Mouse (Mus musculus): ENCODE measurements at regions not wholly inside any gene's neighbourhood (a gene's known extent, or its start where the extent isn't known, plus 50 kb on each side); places are given as distances from the start of the nearest gene placed in this dataset.

DNA sequence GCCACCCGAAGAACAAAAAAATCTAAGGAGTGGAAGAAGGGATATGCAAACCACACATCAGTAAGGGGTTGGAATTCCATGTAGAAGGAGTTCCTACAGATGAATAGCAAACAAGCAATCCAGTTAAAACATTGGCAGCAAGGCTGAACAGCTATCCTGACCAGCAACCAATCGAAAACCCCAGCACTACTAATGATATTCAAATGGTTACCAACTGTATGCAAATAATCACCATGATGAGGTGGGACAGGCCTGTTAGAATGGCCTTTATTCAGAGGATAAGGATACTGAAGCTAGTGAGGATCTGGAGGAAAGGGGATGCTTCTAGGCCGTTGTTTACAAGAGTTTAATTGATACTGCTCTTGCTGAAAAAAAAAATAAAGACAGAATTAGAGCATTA is 166.0 kb upstream of the Grik3 start:
- Histone ChIP-seq H3K4me3 (no peak overlapping the region), H3K27me3 (no peaks in the 10 kb centered on the region), H3K36me3 (no peaks in the 10 kb centered on the region), H3K4me2 (replicated peaks) (no peak overlapping the region), H3K27ac (replicated peaks) (no peak overlapping the region), H3K9me3 (no peaks in the 10 kb centered on the region), H3K9ac (replicated peaks) (no peak overlapping the region), H3K4me1 (peaks cover 4% of the 10 kb centered on the region; the same call in 1 of the 2 replicates)
- WGBS: 69% methylated on average over 3 of the region's 3 CpGs
- ATAC-seq (ENCODE audit: low FRiP score, low read depth): no peak

DNA sequence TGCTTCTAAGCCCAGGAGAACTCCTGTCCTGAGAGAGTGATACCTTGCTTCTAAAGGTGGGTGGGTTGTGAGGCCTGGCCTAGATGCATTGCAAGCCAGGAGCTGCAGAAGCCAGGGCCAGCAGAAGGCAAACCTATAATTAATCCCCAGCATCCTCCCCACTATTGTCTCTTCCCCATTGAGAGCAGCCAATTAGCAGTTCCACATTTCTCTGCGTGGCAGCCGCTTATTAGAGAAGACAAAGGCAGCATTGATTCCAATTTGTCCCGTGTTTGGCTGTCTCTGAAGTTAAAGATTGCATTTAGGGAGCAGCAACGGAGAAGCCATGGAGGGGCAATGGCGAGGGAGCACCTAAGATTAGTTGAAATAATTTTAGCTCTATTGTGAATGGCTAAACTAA is 171.2 kb upstream of the Grik3 start:
- H3K36me3 ChIP-seq: no peaks in the 10 kb centered on the region
- no peak overlapping the region for H3K4me3 ChIP-seq
- no peak overlapping the region for H3K9ac ChIP-seq (replicated peaks)
- ATAC-seq (ENCODE audit: low FRiP score, low read depth): no peak
- H3K9me3 ChIP-seq: no peaks in the 10 kb centered on the region
- peaks cover 23% of the 10 kb centered on the region for H3K27me3 ChIP-seq
- H3K27ac ChIP-seq (replicated peaks): no peak overlapping the region
- peaks cover 23% of the 10 kb centered on the region for H3K4me1 ChIP-seq
- WGBS: 44% methylated on average over 5 of the region's 5 CpGs
- no peak overlapping the region for H3K4me2 ChIP-seq (replicated peaks)

DNA sequence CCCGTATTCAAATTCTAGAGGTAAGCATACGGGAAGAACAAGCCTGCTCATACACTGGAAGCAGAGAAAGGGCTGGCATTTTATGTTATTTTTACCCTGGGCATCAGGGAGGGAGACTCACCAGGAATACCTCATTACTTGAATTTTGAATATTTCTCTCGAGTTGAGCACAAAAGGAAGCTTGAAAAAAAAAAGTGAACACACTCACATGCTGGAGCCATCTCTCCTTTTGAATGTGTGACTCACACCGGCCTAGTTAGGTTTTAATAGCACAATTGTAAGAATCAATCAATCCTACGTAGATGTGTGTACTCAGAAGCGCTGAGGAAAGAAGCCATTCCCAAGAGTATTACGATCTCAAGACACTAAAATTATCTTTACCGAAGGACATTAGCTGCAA is 172.2 kb upstream of the Grik3 start:
- no peaks in the 10 kb centered on the region for H3K36me3 ChIP-seq
- peaks cover 23% of the 10 kb centered on the region for H3K27me3 ChIP-seq
- H3K9me3 ChIP-seq: no peaks in the 10 kb centered on the region
- no peak overlapping the region for H3K4me3 ChIP-seq
- WGBS: 52% methylated on average over 8 of the region's 8 CpGs
- H3K27ac ChIP-seq (replicated peaks): no peak overlapping the region
- H3K9ac ChIP-seq (replicated peaks): no peak overlapping the region
- H3K4me1 ChIP-seq: peaks cover 28% of the 10 kb centered on the region
- H3K4me2 ChIP-seq (replicated peaks): no peak overlapping the region
- no peak for ATAC-seq (ENCODE audit: low FRiP score, low read depth)

DNA sequence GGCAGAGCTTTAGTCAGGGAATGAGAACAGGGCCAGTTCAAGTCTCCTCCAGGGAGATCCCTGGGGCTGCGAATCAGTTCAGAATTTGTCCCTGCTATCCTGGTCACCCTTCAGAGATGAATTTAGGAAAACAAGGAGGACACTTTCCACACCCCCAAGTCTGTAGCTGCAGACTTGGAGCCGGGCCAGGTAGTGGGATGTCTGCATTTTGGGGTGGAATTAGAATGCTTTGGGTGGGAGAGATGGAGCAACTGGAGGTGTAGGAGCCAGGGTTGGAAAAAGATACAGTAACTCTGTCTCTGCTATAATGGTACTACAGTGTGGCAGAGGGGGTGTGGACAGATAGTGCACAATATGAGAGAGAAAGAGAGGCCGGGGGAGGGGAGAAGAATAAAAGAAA is 173.6 kb upstream of the Grik3 start:
- peaks cover 23% of the 10 kb centered on the region for H3K27me3 ChIP-seq
- ATAC-seq (ENCODE audit: low FRiP score, low read depth): no peak
- H3K4me1 ChIP-seq: peaks cover 37% of the 10 kb centered on the region
- no peaks in the 10 kb centered on the region for H3K36me3 ChIP-seq
- no peak overlapping the region for H3K4me2 ChIP-seq (replicated peaks)
- H3K4me3 ChIP-seq: no peak overlapping the region
- no peak overlapping the region for H3K9ac ChIP-seq (replicated peaks)
- no peak overlapping the region for H3K27ac ChIP-seq (replicated peaks)
- WGBS: 79% methylated on average over 3 of the region's 3 CpGs
- no peaks in the 10 kb centered on the region for H3K9me3 ChIP-seq

DNA sequence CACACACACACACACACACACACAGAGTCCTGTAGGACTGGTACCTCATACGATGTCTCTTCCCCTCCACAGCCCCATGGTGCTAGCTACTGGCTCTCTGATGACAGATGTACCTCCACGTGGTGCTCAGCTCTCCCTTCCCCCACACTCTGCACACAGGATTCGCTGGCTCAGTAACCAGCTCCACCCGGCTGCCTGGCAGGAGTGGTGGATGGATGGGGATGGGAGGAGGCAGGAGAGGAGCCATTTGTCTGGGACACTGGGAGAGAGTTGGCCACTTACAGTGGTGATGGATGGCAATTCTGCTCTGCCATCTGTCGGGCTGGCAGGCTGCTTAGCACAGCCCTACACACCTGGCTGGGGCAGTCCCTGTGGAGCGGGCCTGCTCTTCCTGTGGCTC is 174.7 kb upstream of the Grik3 start:
- Histone ChIP-seq H3K27ac (replicated peaks) (no peak overlapping the region), H3K4me2 (replicated peaks) (no peak overlapping the region), H3K9ac (replicated peaks) (no peak overlapping the region), H3K4me1 (peaks cover 37% of the 10 kb centered on the region), H3K27me3 (peaks cover 23% of the 10 kb centered on the region), H3K9me3 (no peaks in the 10 kb centered on the region), H3K4me3 (no peak overlapping the region), H3K36me3 (no peaks in the 10 kb centered on the region)
- 34% methylated on average over 6 of the region's 6 CpGs for WGBS
- ATAC-seq (ENCODE audit: low FRiP score, low read depth): peak; percentile 54; the same call in 1 of the 2 replicates

DNA sequence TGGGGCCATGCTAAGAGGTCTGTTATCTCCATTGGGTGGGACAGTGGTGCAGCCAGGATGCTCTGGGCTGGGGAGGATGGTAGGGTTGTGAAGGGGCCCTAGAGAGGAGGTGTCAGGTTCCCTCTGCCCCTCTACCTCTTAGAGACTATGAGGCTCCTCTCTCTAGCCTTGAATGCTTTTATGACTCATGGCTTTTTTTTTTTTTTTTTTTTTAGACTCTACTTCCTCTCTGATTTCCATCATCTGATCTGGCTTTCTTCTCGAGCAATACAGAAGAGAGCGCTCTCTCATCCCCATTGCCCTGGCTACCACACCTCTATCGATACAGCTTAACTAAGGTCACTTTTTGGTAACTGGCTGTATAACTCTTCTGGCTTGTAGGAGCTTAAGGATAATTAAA is 176.6 kb upstream of the Grik3 start:
- Histone ChIP-seq H3K4me1 (peaks cover 31% of the 10 kb centered on the region), H3K36me3 (no peaks in the 10 kb centered on the region), H3K4me3 (no peak overlapping the region), H3K9ac (replicated peaks) (no peak overlapping the region), H3K27ac (replicated peaks) (no peak overlapping the region), H3K4me2 (replicated peaks) (no peak overlapping the region), H3K27me3 (peaks cover 23% of the 10 kb centered on the region), H3K9me3 (no peaks in the 10 kb centered on the region)
- ATAC-seq (ENCODE audit: low FRiP score, low read depth): no peak
- WGBS: 68% methylated on average over 3 of the region's 3 CpGs

DNA sequence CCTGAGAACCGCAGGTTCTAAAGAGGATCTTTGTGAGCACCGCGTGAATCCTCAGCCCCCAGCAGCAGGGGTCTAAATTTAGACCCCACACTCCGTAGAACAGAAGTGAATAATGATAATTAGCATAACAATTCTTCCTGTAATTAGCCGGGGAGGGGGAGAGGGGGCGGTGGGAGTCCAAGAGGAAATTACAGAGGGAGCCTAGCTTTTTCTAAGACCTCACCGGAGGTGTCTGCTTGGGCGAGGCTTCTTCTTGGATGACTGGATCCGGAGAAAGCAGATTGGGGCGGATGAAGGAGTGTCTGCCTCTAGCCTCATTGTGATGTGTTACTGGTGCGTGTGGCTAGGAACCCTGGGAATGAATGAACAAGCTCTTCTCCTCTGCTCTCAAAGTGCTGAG is 177.2 kb upstream of the Grik3 start:
- Histone ChIP-seq H3K9ac (replicated peaks) (no peak overlapping the region), H3K27ac (replicated peaks) (no peak overlapping the region), H3K4me2 (replicated peaks) (no peak overlapping the region), H3K36me3 (no peaks in the 10 kb centered on the region), H3K4me1 (peaks cover 35% of the 10 kb centered on the region), H3K27me3 (peaks cover 23% of the 10 kb centered on the region), H3K4me3 (no peak overlapping the region), H3K9me3 (no peaks in the 10 kb centered on the region)
- 1% methylated on average over 11 of the region's 11 CpGs for WGBS
- no peak for ATAC-seq (ENCODE audit: low FRiP score, low read depth)

DNA sequence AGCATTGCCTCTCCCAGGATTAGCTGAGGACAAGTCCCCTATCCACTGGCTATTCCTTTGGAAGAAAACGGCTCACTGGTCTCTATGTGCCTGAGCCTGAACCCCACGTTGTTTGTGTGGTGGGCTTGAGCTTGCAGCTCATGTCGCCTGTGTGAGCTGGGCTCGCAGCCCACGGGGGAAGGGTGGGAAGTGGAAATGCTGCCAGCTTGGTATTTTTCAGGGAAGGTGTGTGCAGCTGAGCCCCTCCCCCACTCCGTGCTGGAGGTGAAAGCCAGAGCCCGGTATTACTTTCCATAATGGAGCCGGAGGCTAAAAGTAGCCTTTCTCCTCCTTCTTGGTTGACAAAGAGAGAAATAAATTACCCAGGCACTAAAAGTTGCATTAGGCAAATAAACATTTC is 180.5 kb upstream of the Zc3h12a start:
- Histone ChIP-seq H3K4me2 (replicated peaks) (no peak overlapping the region), H3K4me3 (no peak overlapping the region), H3K9ac (replicated peaks) (no peak overlapping the region), H3K9me3 (no peaks in the 10 kb centered on the region), H3K4me1 (peaks cover 16% of the 10 kb centered on the region), H3K27ac (replicated peaks) (no peak overlapping the region), H3K36me3 (no peaks in the 10 kb centered on the region), H3K27me3 (peaks cover 1% of the 10 kb centered on the region)
- no peak for ATAC-seq (ENCODE audit: low FRiP score, low read depth)
- WGBS: 57% methylated on average over 8 of the region's 8 CpGs

DNA sequence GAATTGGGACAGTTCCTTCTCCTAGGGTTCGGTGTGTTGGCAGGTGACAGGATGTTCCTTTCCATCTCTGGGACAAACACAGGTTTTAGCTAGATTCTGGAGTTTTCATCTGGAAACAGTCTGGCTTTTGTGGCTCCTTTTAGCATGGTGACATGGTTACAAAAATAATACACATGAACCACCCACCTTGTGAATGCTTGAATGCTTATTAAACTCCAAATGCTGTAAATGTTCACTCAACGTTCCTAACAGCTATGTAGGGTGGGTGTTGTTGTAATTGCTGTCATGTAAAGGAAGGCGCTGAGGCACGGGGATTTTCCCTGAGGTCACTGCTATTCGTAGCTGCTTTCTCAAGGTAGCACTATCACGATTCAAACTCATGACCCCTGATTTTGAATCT is 178.1 kb upstream of the Zc3h12a start:
- Histone ChIP-seq H3K9me3 (no peaks in the 10 kb centered on the region), H3K27me3 (peaks cover 11% of the 10 kb centered on the region), H3K4me2 (replicated peaks) (no peak overlapping the region), H3K4me1 (0 out of 2 replicates have a peak, but pooled peaks cover 8% of the 10 kb centered on the region), H3K9ac (replicated peaks) (no peak overlapping the region), H3K27ac (replicated peaks) (no peak overlapping the region), H3K36me3 (no peaks in the 10 kb centered on the region), H3K4me3 (no peak overlapping the region)
- no peak for ATAC-seq (ENCODE audit: low FRiP score, low read depth)
- WGBS: 85% methylated on average over 6 of the region's 6 CpGs

DNA sequence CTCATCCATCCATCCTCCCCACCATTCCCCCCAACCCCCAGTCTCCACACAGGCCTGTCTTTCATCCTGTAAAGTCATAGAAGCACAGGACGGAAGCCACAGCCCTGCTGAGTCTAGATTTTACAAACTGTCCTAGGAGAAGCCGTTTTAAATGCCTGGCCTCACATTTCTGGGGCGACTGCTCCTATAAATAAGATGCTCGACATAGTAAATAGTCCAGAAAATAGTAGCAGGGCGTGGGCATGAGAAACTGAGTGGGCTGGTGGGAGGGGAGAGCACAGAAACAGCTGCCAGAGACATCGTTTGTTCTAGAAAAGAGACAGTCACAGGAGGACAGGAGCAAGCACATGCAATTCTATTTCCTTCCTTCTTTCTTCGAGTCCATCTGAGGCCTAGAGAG is 175.0 kb upstream of the Zc3h12a start:
- Histone ChIP-seq H3K27ac (replicated peaks) (no peak overlapping the region), H3K9me3 (no peaks in the 10 kb centered on the region), H3K36me3 (no peaks in the 10 kb centered on the region), H3K4me2 (replicated peaks) (no peak overlapping the region), H3K27me3 (peaks cover 23% of the 10 kb centered on the region), H3K4me1 (no peaks in the 10 kb centered on the region), H3K4me3 (no peak overlapping the region), H3K9ac (replicated peaks) (no peak overlapping the region)
- 71% methylated on average over 7 of the region's 7 CpGs for WGBS
- no peak for ATAC-seq (ENCODE audit: low FRiP score, low read depth)

DNA sequence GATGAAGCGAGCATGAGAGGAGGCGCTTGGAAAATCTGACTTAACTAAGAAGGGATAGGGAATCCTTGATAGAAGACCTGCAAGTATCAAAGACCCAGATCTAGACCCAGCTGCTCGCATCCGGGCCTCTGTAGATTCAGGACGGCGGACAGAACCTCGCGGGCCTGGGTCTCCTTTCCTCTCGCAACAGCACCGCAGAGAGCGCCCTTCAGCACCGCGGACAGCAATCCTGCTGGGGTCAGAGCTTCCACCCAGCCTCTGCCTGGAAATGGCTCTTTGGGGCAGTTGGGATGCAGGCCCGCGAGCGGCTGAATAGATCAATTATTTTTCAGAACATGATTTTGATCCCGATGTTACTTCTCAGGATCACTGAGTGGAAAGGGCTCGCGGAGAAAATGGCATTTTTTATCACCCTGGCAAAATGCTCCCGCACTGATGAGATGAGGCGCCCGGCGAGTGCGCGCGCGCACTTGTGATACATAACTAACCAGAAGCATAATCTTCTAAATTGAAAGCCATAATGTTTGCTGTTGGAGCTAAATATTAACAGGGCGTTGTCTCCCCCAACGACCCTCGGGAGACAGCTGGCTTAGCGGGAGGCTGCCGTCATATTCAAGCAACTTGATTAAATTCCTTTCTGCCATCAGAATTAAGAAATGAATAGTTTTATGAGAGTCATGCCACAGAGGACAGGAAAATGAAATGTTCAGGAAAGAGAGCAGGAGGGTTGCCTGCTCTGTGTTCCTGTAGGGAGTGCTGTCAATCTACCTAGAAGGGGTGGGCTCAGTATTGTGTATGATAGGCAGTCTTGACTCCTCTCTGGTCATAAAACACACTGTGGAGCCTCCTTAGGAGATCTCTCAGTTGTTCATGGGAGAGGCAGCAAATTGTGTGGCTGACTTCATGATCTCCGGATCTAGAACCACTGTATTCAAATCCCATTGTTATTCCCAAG is 173.1 kb upstream of the Zc3h12a start:
- H3K4me3 ChIP-seq: no peak overlapping the region
- no peaks in the 10 kb centered on the region for H3K9me3 ChIP-seq
- H3K4me1 ChIP-seq: no peaks in the 10 kb centered on the region
- H3K27ac ChIP-seq (replicated peaks): no peak overlapping the region; the same call in 1 of the 2 replicates
- peak overlapping the region; percentile 28 for H3K4me2 ChIP-seq (replicated peaks)
- peaks cover 23% of the 10 kb centered on the region for H3K27me3 ChIP-seq
- H3K36me3 ChIP-seq: no peaks in the 10 kb centered on the region
- no peak for ATAC-seq (ENCODE audit: low FRiP score, low read depth)
- H3K9ac ChIP-seq (replicated peaks): no peak overlapping the region
- 22% methylated on average over 33 of the region's 33 CpGs for WGBS

DNA sequence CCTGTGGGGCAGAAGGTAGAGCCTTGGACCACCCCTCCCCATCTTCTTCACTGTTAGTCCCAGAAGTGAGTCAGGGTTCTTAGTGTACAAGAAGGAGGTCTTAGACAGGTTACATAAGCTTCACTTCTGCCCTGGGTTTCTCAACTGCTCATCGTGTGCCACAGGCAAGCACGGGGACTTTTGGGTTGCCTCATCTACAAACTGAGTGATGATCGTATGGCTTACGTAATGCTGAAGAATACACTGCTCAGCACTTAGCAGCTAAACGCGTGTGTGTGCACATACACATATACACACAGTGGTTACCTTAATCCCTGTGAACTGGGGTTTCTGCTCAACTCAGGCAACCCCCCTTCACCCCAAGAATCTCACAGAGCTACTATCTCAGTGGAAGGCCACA is 163.1 kb upstream of the Zc3h12a start:
- H3K4me3 ChIP-seq: no peak overlapping the region
- no peak overlapping the region for H3K27ac ChIP-seq (replicated peaks)
- peaks cover 19% of the 10 kb centered on the region for H3K4me1 ChIP-seq
- H3K9me3 ChIP-seq: no peaks in the 10 kb centered on the region
- no peak for ATAC-seq (ENCODE audit: low FRiP score, low read depth)
- H3K36me3 ChIP-seq: no peaks in the 10 kb centered on the region
- 86% methylated on average over 6 of the region's 6 CpGs for WGBS
- H3K27me3 ChIP-seq: peaks cover 6% of the 10 kb centered on the region; the same call in 1 of the 2 replicates
- no peak overlapping the region for H3K4me2 ChIP-seq (replicated peaks)
- H3K9ac ChIP-seq (replicated peaks): no peak overlapping the region

Data from midbrain, embryonic 12.5 days (tissue).